Mouse (Mus musculus) NIH3T3 (cell line): ENCODE measurements at regions not wholly inside any gene's neighbourhood (a gene's known extent, or its start where the extent isn't known, plus 50 kb on each side); places are given as distances from the start of the nearest gene placed in this dataset.

Experiments used
- DNase-seq: peaks from one replicate; pipeline ENCODE4 v3.0.0-alpha.2; 2012; ENCODE audit warnings: low read depth

DNA sequence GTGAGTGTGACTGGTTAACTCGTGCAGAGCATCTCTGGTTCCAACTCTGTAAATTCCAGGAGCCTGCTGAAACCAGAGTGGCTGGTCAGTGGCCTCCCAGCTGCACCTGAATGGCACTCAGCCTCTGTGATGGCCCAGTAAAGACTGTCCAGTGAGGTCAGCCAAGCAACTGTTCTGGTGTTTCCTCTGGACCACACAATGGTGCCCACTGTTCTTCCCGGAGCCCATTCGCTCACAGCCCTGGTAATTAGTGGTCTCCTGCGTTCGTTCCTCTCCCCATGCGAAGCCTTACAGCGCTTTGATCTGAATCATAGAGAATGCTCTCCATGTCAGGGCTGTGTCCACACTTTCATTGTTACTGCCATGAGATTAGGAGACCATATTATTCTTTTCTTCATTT is 75.5 kb downstream of the Enkur start:
- DNase-seq, result no peak

DNA sequence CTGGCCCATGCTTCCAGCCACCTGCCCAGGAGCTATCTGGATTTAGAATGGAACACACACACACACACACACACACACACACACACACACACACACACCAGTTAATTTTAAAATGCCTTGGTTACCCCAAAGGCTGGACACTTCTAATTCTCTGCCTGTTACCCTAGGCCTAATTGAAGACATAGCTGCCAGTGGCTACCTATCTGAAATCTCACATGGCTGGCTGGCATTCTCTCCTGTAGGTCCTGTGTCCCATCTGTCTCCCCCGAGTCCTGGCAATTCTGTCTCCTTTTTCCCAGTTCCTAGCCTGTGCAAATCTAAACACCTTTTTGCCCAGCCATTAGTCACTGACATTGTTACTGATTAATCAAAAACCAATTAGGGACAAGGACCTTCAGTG is 78.6 kb downstream of the Enkur start:
- DNase-seq, result no peak

DNA sequence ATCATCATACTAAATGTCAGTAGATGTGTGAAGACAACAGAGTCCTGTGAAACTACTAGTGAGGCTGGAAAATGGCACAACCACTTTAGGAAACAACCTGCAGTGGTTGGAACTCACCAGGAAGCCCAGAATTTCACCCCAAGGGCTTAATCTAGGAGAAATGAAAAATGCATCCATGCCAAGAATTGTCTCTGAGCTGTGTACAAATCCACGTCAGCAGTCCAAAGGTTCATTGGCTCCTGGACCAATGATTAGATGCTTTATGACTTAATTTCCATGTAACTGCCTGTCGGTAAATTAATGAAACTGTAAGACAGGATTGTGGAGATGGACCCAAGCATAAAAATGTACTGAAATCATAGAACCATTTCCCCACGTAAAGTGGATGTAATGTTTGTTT is 82.7 kb downstream of the Enkur start:
- DNase-seq, result no peak

DNA sequence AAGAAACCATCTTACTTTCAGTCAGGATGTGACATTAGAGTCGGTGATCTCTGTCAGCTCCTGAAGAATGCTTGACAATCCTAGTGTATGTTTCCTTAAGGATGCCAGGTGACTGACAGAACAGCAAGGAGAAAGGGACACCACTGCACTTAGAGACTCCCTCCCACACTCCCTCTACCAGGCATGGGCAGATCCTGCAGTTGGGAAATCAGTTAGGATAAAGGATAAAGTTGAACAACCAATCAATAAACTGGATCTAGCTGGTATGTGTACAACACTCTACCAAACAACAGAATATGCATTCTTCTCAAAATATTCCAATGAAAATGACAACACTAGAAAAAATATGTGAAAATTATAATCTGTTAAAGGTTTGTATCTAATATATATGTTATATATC is 83.5 kb downstream of the Enkur start:
- no peak for DNase-seq

DNA sequence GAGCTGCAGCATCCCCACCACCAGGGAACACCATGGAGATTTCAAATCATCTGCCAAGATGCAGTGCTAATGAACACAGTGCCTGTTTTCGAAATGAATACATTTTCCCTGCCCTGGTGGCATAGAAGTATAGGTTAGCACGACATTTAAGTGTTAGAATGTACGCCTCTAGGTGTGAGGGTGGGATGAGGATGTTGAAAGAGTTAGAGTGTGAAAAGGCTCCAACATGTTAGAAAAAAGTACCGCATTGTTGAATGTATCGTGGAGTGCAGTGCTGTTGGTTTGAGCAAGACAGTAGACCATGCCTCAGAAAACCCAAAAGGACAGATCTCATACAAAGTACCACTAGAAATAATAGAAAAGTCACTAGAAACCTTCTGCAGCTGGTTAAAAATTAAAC is 88.3 kb downstream of the Enkur start:
- DNase-seq, result no peak

DNA sequence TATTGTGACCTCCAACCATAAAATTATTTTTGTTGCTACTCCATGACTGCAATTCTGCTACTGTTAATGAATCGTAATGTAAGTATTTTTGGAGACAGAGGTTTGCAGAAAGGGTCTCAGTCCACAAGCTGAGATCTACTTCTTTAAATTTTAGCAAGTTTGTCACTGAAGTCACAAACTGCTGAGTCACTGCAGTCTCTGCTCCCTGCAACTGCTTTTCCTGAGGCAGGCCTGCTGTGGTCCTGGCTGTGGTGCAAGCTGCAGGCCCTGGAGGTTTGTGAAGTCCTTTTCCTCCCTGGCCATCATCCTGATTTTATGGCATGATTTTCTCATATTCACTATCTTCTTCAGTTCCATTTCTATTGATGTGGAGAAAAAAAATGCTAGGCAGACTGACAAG is 93.6 kb downstream of the Enkur start:
- no peak for DNase-seq

DNA sequence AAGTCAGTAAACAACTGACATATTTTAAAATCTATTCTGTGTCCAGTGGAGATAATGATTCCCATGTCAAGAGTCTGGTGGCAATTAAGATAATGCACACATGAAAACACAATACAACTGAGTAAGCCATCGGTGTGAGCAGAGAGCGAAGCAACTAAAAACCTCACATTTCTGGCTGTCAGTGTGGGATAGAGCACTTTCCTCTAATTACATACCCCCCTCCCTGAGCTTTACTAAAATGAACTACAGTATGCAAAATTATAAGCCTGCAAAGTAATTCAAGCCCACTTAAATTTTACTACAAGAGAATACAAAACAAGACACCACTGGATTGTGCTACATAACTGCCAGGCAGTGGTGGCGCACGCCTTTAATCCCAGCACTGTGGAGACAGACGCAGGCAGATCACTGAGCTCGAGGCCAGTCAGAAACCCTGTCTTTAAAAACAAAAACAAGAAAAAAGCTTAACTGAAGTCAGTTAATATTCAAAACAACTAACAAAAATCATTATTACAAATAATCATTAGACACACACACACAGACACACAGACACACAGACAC is 104.8 kb downstream of the Enkur start:
- DNase-seq, result no peak

DNA sequence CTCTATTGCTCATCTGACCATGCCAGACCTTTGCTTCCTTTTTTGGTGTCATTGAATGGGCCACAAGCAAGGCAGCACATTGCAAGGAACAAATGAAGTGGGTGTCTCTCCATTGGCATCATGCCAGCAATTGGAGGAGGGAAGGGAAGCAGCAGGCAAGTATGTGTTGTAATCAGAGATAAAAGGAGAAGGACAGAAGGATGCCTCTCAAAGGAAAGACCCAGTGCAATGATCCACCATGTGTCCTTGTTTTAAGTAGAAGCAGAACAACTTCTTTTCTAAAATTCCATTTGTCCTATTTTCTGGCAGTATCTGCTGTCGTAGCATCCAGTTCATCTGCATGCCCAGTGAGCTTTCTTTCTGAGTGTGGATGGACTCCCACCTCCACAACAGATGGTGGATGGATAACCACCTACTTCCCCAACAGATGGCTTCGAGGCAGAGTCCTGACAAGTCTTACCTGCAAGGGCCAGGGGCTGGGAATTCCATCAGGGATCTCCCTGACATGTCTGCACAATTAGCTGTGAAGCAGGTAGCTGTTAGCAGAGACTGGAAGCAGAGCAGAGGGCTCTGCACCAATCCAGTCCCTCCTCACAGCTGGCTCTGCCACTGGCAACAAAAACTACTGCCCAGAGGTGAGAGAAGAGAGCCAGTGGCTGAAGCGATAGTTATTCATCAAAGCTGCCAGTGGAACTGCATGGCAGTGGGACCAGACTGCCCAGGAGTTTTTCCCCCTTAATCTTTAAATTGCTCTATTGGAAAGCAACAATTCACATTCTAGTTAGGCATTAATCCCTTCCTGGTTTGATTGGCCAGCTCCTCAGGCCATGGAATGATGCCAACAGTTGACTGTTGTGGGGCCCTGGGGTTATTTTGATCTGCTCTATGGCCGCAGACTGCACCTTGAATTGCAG is 113.8 kb downstream of the Enkur start:
- DNase-seq, result peak; percentile 21

DNA sequence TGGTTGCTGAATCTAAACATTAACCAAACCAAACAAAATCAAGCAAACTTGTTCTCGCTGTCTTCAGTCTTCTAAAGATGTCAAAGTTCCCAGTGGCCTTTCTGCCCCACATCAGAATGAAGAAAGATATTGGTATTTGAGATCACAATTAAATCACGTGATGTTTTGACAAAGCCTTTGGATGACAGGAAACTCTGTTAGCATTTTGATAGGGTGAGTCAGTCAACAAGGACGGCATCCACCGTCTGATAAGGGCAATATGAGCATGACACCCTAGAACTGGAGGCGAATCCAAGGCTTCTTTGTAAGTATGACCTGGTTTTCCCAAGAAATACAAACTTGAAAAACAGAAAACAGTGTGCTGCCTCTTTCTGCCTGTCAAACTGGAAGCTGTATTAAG is 116.8 kb upstream of the Arhgap21 start:
- DNase-seq, result no peak

DNA sequence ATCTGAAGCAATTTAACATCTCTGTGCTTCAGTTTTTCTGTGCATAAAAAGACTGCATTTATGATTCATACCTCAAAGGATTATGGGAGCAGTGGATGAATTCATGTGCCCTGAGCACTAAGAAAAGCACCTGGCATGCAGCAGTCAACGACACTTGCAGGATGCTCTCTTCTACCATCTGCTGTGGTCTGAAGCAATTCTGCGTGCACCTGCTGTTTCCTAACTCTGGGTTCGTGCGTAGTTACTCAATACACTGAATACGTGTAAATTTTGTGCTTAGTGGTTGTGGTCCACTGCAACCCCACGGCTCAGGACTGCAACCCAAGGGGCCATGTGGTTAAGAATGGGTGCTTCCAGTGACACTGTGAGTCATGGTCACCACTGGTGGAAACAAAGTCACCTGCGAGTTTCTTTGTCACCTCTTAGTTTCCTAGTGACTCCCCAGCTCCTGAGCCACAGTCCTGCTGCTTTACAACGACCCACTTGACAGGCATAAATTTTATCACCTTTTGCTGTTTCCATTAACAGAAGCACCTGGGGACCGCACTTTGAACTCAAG is 98.7 kb upstream of the Arhgap21 start:
- DNase-seq, result no peak

DNA sequence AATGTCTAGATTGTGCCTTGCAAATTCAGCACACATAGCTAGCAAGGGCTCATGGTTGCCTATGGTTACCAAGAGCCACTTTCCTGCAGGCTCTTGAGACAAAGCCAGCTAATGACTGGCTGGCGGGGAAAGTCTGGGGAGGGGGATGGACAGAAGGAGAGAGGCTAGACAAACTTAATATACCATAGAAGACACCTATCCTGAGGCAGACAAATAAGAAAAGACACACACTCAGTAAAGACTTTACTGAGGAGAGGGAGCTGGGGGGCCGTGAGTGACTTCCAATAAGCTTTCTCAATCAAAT is 91.6 kb upstream of the Arhgap21 start:
- no peak for DNase-seq

DNA sequence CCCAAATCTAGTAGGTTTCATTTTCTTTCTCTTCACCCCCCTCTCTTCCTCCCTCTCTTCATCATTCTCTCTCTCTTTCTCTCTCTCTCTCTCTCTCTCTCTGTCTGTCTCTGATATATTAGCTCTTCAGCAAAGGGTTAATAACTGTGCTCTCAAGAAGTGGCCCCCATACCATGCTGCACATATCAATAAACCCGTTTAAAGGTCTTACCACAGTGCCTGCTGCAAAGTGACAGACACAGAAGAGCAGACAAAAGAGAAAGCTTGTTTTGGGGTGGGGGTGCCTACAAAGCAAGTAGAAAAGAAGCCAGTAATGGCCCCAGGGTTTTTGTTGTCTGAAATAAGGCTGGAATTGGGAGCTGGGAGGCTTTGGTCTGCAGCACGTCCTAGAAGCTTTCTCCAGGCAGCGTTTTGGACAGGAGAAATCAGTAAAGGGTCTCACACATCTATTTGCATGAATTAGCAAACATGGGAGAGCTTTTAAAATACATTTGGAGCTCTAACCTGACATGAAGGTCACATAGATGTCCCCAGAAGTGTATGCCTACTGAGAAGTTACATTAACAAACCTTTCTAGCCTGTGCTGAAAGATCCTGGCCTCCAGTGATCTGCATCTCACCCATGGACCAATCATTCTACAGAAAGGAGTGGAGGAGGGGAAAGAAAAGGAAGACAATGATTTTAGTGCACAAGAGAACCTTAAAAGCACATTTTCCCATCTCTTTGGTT is 91.1 kb upstream of the Arhgap21 start:
- no peak for DNase-seq

DNA sequence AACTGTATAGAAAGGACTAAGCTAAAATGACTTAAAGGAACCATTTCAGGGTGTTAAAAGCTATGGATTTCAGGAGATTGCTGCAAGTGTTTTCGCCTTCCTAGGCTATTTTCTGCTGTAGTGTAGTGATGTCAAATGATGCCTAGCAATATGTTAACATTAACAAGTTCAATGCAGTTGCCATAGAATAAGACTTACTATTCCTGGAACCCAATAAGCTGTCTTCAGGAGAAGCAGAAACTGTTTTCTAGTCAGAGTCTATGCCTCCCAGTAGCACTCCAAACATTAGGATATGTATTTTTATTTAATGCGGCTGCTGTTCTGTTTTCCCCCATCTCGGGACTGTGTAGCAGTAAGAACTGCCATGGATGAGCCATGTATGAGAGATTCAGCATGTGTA is 90.3 kb upstream of the Arhgap21 start:
- no peak for DNase-seq

DNA sequence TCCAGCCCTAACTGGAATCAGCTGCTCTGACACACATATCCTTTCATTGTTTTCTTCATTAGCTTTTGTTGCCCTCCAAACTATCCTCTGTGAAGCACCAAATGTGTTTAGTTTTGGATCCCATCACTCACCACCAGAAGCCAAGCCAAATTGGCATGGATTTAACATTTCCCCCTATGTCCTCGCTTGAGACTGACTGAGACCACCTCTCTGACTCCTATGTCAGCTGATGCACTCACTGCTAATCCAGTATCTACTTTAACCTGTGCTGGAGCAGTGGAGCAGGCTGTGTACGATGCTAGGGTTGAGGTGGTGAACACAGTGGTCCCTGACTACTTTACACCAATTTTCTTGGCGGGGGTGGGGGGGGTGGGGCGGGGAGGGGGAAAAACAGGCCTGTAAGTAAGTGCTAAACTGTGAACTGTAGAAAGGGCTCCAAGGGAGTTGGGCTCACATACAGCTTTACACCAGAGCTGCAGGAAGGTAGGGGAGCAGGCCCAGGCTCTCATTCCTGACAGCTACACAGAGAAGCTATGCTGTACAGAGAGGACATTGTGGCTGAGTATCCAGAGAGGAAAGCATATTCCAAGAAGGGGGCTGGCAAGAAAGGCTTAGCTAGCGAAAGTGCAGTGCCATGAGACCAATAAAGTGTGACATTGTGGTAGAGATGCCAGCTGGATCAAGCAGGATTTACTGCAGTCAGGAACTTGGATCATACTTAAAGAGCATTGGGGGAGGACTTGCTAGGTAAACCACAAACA is 87.9 kb upstream of the Arhgap21 start:
- DNase-seq, result no peak

DNA sequence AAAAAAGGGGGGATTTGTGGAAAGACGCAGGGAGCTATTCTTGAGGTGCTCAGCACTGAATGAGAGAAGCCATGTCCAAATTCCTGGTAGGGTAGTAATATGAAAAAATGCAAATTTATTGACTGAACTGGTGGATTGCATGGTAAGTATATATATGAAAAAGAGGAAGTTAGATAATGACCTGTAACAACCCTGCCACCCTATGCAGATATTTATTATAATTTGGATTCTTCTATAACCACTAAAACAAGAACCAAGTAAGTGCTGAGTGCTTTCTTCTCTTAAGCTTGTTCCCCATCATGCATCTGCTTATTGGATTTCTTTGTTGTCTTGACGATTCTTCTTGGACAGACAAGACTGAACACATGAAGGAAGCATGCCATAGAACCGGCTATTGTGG is 86.7 kb upstream of the Arhgap21 start:
- DNase-seq, result no peak

DNA sequence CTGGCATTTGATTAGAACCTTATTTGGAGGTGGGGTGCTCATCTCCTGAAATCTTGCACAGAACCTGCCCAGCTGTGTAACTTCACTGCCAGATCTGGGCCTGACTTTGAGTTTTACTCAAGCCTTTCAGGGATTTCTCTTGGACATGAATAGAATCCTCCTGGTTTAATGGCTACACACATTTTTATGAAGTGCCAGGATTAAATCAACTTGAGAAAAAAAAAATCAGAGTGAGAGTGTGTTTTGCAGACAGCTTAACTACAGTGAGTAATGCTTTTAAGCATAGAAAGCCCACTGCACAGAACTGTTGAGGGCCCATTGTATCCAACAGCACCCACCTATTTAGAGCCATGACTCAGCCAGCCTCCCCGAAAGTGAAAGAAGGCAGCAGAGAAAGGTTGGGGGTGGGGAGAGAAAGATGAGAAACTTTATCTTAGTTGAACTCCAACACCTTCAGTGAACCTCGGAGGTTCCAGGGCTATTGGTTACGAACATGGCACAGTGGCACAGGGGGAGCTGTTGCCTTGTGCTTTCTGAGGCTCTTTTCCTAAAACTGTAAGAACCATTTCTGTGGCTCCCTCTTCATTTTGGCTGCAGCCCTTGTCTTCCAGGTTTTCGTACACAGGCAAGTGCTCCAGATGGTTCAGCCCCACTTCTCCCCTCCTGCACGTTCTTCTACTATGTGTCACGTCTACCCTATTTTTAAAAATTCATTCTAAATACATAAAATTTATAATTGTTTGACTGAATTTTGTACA is 85.8 kb upstream of the Arhgap21 start:
- DNase-seq, result peak; percentile 46

DNA sequence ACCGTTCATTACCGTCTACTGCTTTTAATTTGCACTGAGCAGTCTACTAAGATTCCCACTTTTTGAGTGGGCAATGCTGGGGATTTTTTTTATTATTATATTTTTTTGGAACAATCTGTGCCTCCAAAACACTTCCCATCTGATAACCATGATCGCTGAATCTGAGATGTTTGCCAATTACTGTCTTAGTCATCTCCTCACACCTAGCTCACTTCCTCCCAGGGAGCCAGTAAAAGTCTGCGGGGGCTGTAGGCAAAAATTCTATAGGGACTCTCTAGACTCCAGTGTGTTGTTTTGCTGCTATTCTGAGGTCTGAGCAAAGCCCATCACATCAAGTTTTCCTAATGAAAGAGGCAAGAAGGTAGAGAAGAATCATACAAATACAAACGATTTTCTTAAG is 84.9 kb upstream of the Arhgap21 start:
- no peak for DNase-seq

DNA sequence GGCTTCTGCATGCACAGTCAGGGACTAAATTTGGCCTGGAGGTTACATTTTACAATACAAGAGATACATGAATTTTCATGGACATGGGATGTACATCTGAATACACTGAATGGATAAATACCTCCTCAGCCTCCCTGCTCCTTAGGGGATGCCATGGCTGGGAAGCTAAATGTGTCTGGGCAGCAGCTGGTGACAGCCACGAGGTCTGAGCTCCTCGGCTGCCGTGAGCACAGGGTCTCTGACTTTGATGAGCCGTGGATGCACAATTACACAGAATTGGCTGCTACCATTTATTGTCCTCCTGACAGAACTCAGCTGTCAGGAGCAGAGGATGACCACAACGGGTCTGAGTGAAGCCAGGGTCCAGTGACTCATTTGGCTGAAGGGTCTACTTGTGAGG is 80.3 kb upstream of the Arhgap21 start:
- DNase-seq, result no peak

DNA sequence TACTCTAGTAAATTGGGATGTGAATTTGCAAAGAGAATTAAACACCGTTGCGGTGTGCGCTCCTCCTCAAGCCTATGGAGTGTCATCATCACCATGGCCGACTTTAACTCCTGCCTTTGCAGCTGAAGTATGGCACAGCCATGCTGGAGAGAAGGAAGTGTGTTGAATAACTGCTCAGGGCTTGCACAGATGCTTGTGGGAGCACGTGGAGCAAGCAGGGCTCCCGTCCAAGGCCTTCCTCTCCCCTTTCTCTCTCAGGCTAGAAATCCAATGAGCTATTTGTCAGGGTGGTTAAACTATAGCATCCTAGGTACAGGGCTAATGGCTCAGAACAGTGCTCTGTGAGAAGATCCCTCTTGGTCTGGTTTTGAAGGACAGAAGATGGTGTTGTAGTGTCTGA is 79.5 kb upstream of the Arhgap21 start:
- no peak for DNase-seq

DNA sequence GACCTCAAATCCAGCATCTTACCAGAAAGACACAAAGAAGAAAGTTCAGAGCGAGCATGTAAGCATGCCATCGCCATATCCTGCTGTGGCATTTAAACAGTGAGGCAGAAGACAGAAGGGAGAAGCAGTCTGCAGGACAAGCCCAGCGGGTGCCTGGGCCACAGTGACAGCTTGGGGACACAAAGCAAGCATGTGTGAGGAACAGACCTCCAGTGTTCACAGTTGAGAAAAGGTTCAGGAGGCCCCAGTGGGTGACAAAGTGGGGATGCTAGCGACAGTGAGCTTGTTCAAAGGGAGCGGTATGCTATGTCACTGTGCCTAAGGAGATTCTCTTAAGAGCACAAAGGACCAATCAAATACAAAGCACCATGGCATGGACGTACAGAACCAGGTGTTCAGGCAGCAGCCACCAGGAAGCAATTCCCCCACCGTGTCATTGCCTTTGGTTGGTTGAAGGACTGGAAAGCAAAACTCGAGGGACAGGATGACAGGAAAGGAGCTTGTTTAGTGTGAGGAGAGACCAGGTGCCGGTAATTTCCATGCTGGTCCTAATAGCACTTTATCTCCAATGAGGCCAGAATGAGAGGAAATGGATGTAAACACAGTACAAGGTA is 77.9 kb upstream of the Arhgap21 start:
- DNase-seq, result no peak

DNA sequence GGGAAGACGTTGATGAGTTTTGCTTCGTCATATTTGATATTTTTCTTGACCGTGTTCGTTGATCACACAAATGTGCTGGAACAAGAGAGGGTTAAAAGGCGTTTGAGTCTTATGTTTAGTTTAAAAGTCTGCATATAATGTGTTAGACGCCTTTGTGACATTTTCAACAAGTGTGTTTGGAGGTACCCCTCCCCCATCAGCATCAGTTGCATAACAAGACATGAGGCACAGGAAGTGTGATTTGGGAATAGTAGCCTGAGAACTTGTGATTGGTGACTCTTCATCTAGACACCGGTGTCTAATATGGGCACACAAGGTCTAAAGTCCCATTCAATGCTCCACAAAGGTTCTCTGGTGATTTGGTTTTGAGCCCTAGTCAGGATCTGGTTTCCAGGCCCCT is 76.1 kb upstream of the Arhgap21 start:
- no peak for DNase-seq
